Mouse (Mus musculus): ENCODE data around the gene Vmn1r86. TPM values are rescaled to one million over a fixed set of nuclear protein-coding genes. Genes with fewer than 3 reads are reported as not detected.
"Not testable (repeated sequence)": the region's sequence is repeated elsewhere in the genome, so short reads cannot be mapped to it uniquely, and the experiment has no call there.

The Vmn1r86 gene
- not detected in 2 replicates for polyA plus RNA-seq (2015; fragmentation: Nextera tagmentation; extraction: Ambion mirVana)

DNA sequence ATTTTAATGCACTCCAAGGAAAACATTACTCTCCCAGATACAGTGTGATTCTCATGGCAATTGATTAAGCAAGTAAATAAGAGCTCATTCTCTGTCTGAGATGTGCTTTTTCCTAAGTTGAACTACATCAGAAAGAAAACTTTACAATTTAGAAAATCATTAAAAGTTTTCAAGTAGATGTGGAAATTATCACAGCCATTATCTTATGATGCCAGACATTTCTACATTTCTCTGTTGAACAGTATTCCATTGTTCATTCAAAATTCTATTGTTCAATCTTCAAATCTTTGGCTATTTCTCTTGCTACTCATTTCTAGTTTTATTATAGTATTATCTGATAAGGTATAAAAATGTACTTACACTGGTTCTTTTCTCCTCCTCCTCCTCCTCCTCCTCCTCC is at the start of gene Vmn1r86:
Vmn1r86 (minus strand) TSS at position 101 of the 400 bp plus-strand sequence.
- no peaks in the 10 kb centered on the region for H3K27me3 ChIP-seq (replicated peaks; ENCODE audit: insufficient read depth, low read length)
- no peaks in the 10 kb centered on the region for H3K9me3 ChIP-seq (ENCODE audit: low read length)
- no peak for TF ChIP-seq EP300 (IDR thresholded peaks at IDR 0.05)
- TF ChIP-seq CTCF (IDR thresholded peaks at IDR 0.05): no peak

DNA sequence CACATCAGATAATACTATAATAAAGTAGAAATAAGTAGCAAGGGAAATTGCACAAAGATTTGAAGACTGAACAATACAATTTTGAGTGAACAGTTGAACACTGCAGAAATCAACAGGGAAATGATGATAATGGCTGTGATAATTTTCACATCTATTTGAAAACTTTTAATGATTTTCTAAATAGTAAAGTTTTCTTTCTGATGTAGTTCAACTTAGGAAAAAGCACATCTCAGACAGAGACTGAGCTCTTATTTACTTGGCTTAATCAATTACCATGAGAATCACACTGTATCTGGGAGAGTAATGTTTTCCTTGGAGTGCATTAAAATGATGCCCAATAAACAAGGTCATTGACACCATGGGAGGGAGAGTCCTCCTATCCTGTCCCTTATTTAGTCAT is 39.6 kb upstream of the Vmn1r86 start, which contains the start of gene Vmn1r88:
Vmn1r88 (plus strand) TSS at position 301 of the 400 bp plus-strand sequence.
- Histone ChIP-seq H3K4me2 (replicated peaks; ENCODE audit: low read depth, low read length) (no peak within 1 kb of the TSS), H3K27ac (ENCODE audit: low read length) (no peak within 1 kb of the TSS), H3K36me3 (ENCODE audit: insufficient read depth, low read length) (no peaks in the 10 kb centered on the region), H3K4me1 (ENCODE audit: insufficient read depth, low read depth, low read length) (no peaks in the 10 kb centered on the region), H3K27me3 (replicated peaks; ENCODE audit: insufficient read depth, low read length) (no peaks in the 10 kb centered on the region), H3K4me3 (ENCODE audit: low read depth, low read length) (no peak within 1 kb of the TSS), H3K9ac (replicated peaks; ENCODE audit: low read depth) (no peak within 1 kb of the TSS), H3K9me3 (ENCODE audit: low read length) (no peaks in the 10 kb centered on the region)
- ATAC-seq (no peak), DNase-seq (ENCODE audit: low spot score) (no peak)
- TF ChIP-seq EP300 (IDR thresholded peaks at IDR 0.05): no peak
- no peak for TF ChIP-seq CTCF (IDR thresholded peaks at IDR 0.05)

More for the DNA sequence above, at the start of gene Vmn1r86:
- Histone ChIP-seq H3K9ac (replicated peaks; ENCODE audit: low read depth) (no peak within 1 kb of the TSS), H3K4me1 (ENCODE audit: insufficient read depth, low read depth, low read length) (no peaks in the 10 kb centered on the region), H3K27ac (ENCODE audit: low read length) (no peak within 1 kb of the TSS), H3K4me3 (ENCODE audit: low read depth, low read length) (no peak within 1 kb of the TSS), H3K36me3 (ENCODE audit: insufficient read depth, low read length) (no peaks in the 10 kb centered on the region), H3K4me2 (replicated peaks; ENCODE audit: low read depth, low read length) (no peak within 1 kb of the TSS)
- DNase-seq (ENCODE audit: low spot score) (no peak), ATAC-seq (no peak)

DNA sequence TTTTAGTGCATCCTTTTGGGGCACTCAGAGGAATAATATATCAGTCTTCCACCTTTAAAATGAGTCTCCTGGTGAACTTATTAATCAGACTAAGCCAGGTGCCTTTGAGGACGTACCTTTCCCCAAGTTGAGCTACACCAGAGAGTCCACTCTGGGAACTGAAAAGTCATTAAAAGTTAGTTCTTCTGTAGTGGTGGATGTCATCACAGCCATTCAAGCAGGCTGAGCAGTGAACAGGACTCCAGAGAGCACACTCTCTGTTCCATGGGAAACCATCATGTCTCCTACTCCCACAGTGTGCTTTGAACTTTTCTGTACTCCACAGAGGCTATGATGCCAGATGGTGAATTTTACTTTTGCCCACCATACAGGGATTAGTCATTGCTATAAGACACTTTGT is 20.3 kb upstream of the Vmn1r86 start, which contains the start of gene Vmn1r87:
Vmn1r87 (minus strand) TSS at position 101 of the 400 bp plus-strand sequence.
- no peak within 1 kb of the TSS for H3K4me3 ChIP-seq (ENCODE audit: low read depth, low read length)
- H3K4me2 ChIP-seq (replicated peaks; ENCODE audit: low read depth, low read length): no peak within 1 kb of the TSS
- H3K9ac ChIP-seq (replicated peaks; ENCODE audit: low read depth): no peak within 1 kb of the TSS
- WGBS: 73% methylated on average over 1 of the region's 1 CpGs
- H3K36me3 ChIP-seq (ENCODE audit: insufficient read depth, low read length): no peaks in the 10 kb centered on the region
- no peaks in the 10 kb centered on the region for H3K9me3 ChIP-seq (ENCODE audit: low read length)
- no peak within 1 kb of the TSS for H3K27ac ChIP-seq (ENCODE audit: low read length)
- no peaks in the 10 kb centered on the region for H3K4me1 ChIP-seq (ENCODE audit: insufficient read depth, low read depth, low read length)
- TF ChIP-seq EP300 (IDR thresholded peaks at IDR 0.05) (no peak), CTCF (IDR thresholded peaks at IDR 0.05) (no peak)
- no peak for DNase-seq (ENCODE audit: low spot score)
- no peaks in the 10 kb centered on the region for H3K27me3 ChIP-seq (replicated peaks; ENCODE audit: insufficient read depth, low read length)
- ATAC-seq: no peak

DNA sequence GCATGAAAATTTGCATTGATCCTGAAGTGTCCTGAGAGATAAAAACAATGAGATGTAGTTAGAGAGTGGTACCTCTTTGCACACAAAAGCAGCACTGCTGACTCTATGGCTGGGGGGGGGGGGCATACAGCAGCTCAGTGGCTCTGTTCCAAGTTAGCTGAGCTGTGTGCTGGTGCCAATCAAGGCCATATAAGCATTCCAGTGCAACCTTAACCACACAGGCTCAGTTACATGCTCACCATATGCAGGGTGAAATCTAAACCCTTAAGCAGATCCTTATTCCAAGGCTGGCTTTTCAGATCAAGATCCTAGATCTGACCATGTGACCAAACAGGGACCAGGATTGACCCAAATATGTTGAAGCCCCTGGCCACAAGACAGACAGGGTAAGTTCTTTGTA is 17.6 kb upstream of the Vmn1r86 start:
- no peak for TF ChIP-seq EP300 (IDR thresholded peaks at IDR 0.05)
- TF ChIP-seq CTCF (IDR thresholded peaks at IDR 0.05): no peak
- Histone ChIP-seq H3K4me2 (replicated peaks; ENCODE audit: low read depth, low read length) (no peak overlapping the region), H3K4me3 (ENCODE audit: low read depth, low read length) (no peak overlapping the region), H3K27me3 (replicated peaks; ENCODE audit: insufficient read depth, low read length) (no peaks in the 10 kb centered on the region), H3K4me1 (ENCODE audit: insufficient read depth, low read depth, low read length) (no peaks in the 10 kb centered on the region), H3K9me3 (ENCODE audit: low read length) (no peaks in the 10 kb centered on the region), H3K9ac (replicated peaks; ENCODE audit: low read depth) (no peak overlapping the region), H3K36me3 (ENCODE audit: insufficient read depth, low read length) (no peaks in the 10 kb centered on the region), H3K27ac (ENCODE audit: low read length) (no peak overlapping the region)
- ATAC-seq (no peak), DNase-seq (ENCODE audit: low spot score) (no peak)

DNA sequence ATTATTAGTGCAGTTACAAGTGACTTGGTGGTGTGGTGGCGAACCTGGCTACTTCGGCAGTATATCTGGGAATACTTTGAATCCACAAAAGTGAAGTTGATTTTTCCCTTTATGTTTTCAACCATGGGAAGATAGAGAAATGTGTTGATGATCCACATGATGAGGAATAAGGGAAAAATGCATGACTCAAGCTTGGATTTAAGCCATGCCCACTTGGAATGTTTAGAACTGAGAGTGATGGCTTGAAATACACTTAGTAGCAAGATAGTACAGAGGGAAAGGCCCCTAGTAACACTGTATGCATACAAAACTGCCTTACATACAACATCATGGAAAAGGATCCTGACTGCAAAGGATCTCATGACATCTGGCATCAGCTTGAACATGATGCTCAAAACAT is 12.1 kb upstream of the Vmn1r86 start:
- TF ChIP-seq CTCF (IDR thresholded peaks at IDR 0.05) (no peak), EP300 (IDR thresholded peaks at IDR 0.05) (no peak)
- Histone ChIP-seq H3K9ac (replicated peaks; ENCODE audit: low read depth) (no peak overlapping the region), H3K27me3 (replicated peaks; ENCODE audit: insufficient read depth, low read length) (no peaks in the 10 kb centered on the region), H3K4me1 (ENCODE audit: insufficient read depth, low read depth, low read length) (no peaks in the 10 kb centered on the region), H3K36me3 (ENCODE audit: insufficient read depth, low read length) (no peaks in the 10 kb centered on the region), H3K9me3 (ENCODE audit: low read length) (no peaks in the 10 kb centered on the region), H3K4me2 (replicated peaks; ENCODE audit: low read depth, low read length) (no peak overlapping the region), H3K27ac (ENCODE audit: low read length) (no peak overlapping the region), H3K4me3 (ENCODE audit: low read depth, low read length) (no peak overlapping the region)
- 84% methylated on average over 2 of the region's 2 CpGs for WGBS
- DNase-seq (ENCODE audit: low spot score) (no peak), ATAC-seq (no peak)

DNA sequence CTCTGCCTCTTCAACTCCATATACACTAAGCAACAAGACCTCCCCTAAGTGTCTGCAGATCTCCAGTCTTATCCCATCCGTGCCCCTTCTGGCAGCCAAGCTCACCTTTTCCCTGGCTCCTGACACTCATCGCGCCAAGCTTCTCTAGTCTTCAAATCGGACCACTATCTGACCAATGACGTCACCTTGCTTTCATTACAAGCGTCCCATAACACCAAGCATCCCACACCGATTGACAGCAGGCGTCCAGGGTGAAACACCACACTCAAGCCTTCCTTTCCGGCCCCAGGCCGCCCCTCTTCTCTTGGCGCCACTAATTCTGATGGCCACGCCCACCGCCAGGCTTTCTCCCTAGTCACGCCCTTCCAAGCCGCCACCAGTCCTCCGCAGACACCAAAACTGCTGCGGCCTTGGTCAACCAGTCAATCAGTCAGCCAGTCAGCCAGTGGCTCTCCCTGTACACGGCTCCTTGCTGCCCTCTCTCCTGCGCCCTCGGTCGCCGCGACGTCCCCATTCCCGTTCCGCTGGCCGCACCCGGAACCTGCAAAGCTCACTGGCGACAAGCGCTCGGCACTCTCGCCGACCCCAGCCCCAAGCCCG is 3.9 kb upstream of the Vmn1r86 start:
- H3K9ac ChIP-seq (replicated peaks; ENCODE audit: low read depth); H3K27ac ChIP-seq (ENCODE audit: low read length); H3K27me3 ChIP-seq (replicated peaks; ENCODE audit: insufficient read depth, low read length); H3K36me3 ChIP-seq (ENCODE audit: insufficient read depth, low read length); H3K4me1 ChIP-seq (ENCODE audit: insufficient read depth, low read depth, low read length); H3K4me2 ChIP-seq (replicated peaks; ENCODE audit: low read depth, low read length); H3K9me3 ChIP-seq (ENCODE audit: low read length); DNase-seq (ENCODE audit: low spot score); H3K4me3 ChIP-seq (ENCODE audit: low read depth, low read length): not testable (repeated sequence)
- peak; percentile 37; the same call in 1 of the 2 replicates for ATAC-seq
- WGBS: 2% methylated on average over 11 of the region's 34 CpGs

DNA sequence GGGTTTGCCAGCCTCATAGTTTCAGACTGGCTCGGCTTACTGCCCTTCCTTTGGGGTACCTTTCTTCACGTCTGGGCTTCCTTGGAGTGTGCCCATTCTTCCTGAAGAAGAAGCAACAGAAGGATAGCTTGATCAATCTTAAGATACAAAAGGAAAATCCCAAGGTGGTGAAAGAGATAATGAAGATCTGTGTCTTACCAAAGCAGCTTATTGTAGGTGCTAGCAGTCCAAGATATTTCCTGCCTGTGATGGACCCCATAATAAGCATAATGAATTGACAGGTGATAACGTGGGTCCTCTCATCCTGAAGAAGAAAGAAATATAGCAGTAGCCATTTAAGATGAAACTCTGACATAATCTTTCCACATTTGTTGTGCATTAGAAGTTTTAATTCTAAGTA is 24.6 kb downstream of the Vmn1r86 start, which contains the start of gene Vmn1r85:
Vmn1r85 (minus strand) TSS at position 101 of the 400 bp plus-strand sequence.
- 41% methylated on average over 3 of the region's 3 CpGs for WGBS
- ATAC-seq: no peak

More for the DNA sequence above, 24.6 kb downstream of the Vmn1r86 start, which contains the start of gene Vmn1r85:
- Histone ChIP-seq H3K9me3 (ENCODE audit: low read length) (no peaks in the 10 kb centered on the region), H3K9ac (replicated peaks; ENCODE audit: low read depth) (no peak within 1 kb of the TSS), H3K4me2 (replicated peaks; ENCODE audit: low read depth, low read length) (no peak within 1 kb of the TSS), H3K4me3 (ENCODE audit: low read depth, low read length) (no peak within 1 kb of the TSS), H3K27ac (ENCODE audit: low read length) (no peak within 1 kb of the TSS), H3K4me1 (ENCODE audit: insufficient read depth, low read depth, low read length) (no peaks in the 10 kb centered on the region), H3K36me3 (ENCODE audit: insufficient read depth, low read length) (no peaks in the 10 kb centered on the region), H3K27me3 (replicated peaks; ENCODE audit: insufficient read depth, low read length) (no peaks in the 10 kb centered on the region)
- no peak for TF ChIP-seq CTCF (IDR thresholded peaks at IDR 0.05)
- TF ChIP-seq EP300 (IDR thresholded peaks at IDR 0.05): no peak
- DNase-seq (ENCODE audit: low spot score): no peak
